Mouse (Mus musculus) testis, adult 2 months (tissue): ENCODE results near the gene Slc11a2. TPM values are rescaled to one million over a fixed set of nuclear protein-coding genes. Genes with fewer than 3 reads are reported as not detected.

ENCODE experiments used
- H3K27ac ChIP-seq: fragments of 200-500 bp; 2 replicates; pipeline ENCODE4 v1.5.1; 2012; ENCODE audit warnings: low read depth, low read length; ENCODE audit not compliant: control insufficient read depth, insufficient read depth
- H3K27me3 ChIP-seq: fragments of 200-500 bp; 2 replicates; pipeline ENCODE4 v1.6.1; 2012; ENCODE audit warnings: mild to moderate bottlenecking, low read length, moderate library complexity; ENCODE audit not compliant: control insufficient read depth, insufficient read depth
- H3K36me3 ChIP-seq: fragments of 200-500 bp; 2 replicates; pipeline ENCODE4 v1.6.1; 2012; ENCODE audit warnings: mild to moderate bottlenecking, low read length; ENCODE audit not compliant: control insufficient read depth, insufficient read depth
- H3K4me1 ChIP-seq: fragments of 200-500 bp; 2 replicates; pipeline ENCODE4 v1.6.1; 2012; ENCODE audit warnings: low read length; ENCODE audit not compliant: control insufficient read depth, insufficient read depth
- H3K4me3 ChIP-seq: fragments of 200-500 bp; 2 replicates; pipeline ENCODE4 v1.5.1; 2012; ENCODE audit warnings: low read depth, mild to moderate bottlenecking, low read length, moderate library complexity, mixed read lengths; ENCODE audit not compliant: control insufficient read depth
- CTCF ChIP-seq: fragments of 200-500 bp; IDR thresholded peaks from 2 replicates; pipeline ENCODE4 v1.5.1; 2012; ENCODE audit warnings: low read depth, mild to moderate bottlenecking, inconsistent platforms, low read length, moderate library complexity; ENCODE audit not compliant: control insufficient read depth, insufficient read depth, insufficient replicate concordance
- POLR2A ChIP-seq: fragments of 200-500 bp; IDR thresholded peaks from 2 replicates; pipeline ENCODE4 v1.6.1; 2012; ENCODE audit warnings: low read depth, mild to moderate bottlenecking, inconsistent platforms, low read length, moderate library complexity; ENCODE audit not compliant: control insufficient read depth
- polyA plus RNA-seq: library from polyadenylated mRNA; depleted of rRNA; stranded (reverse); fragments of >200 nt; gene quantifications from 2 replicates; pipeline ENCODE4 v1.2.3, GENCODE M21; 2012

The Slc11a2 gene
- polyA plus RNA-seq, 1 experiment = 38.4 TPM

GRCm38 (mm10) chr15:100451245-100451644, 26.4 kb upstream of the Slc11a2 start:
- Histone ChIP-seq H3K4me3 (no peak overlapping the region), H3K27ac (no peak overlapping the region), H3K27me3 (no peaks in the 10 kb centered on the region), H3K4me1 (peaks cover 5% of the 10 kb centered on the region), H3K36me3 (no peaks in the 10 kb centered on the region)
- no peak for TF ChIP-seq POLR2A

- peaks cover 5% of the 10 kb centered on the region for H3K4me1 ChIP-seq
- no peaks in the 10 kb centered on the region for H3K36me3 ChIP-seq
- H3K27me3 ChIP-seq = no peaks in the 10 kb centered on the region
- no peak overlapping the region for H3K4me3 ChIP-seq
- H3K27ac ChIP-seq = no peak overlapping the region
- TF ChIP-seq CTCF (no peak), POLR2A (no peak)
Measured at GRCm38 (mm10) chr15:100449495-100449894, 24.6 kb upstream of the Slc11a2 start.

GRCm38 (mm10) chr15:100448572-100448971, 23.7 kb upstream of the Slc11a2 start:
- Histone ChIP-seq H3K36me3 (no peaks in the 10 kb centered on the region), H3K27ac (no peak overlapping the region), H3K4me1 (peaks cover 7% of the 10 kb centered on the region), H3K27me3 (no peaks in the 10 kb centered on the region), H3K4me3 (no peak overlapping the region)
- TF ChIP-seq CTCF (no peak), POLR2A (no peak)

GRCm38 (mm10) chr15:100446887-100447286, 22.0 kb upstream of the Slc11a2 start:
- H3K27ac ChIP-seq = no peak overlapping the region
- peaks cover 7% of the 10 kb centered on the region for H3K4me1 ChIP-seq
- H3K4me3 ChIP-seq = no peak overlapping the region
- no peaks in the 10 kb centered on the region for H3K36me3 ChIP-seq
- TF ChIP-seq POLR2A (no peak), CTCF (no peak)
- H3K27me3 ChIP-seq = no peaks in the 10 kb centered on the region

GRCm38 (mm10) chr15:100443126-100443922, 18.5 kb upstream of the Slc11a2 start:
- peak overlapping the region; percentile 64 for H3K27ac ChIP-seq
- H3K27me3 ChIP-seq = no peaks in the 10 kb centered on the region

GRCm38 (mm10) chr15:100436518-100436917, 11.6 kb upstream of the Slc11a2 start:
- TF ChIP-seq CTCF (no peak), POLR2A (no peak)
- Histone ChIP-seq H3K27ac (no peak overlapping the region), H3K4me1 (no peaks in the 10 kb centered on the region), H3K27me3 (no peaks in the 10 kb centered on the region), H3K4me3 (no peak overlapping the region), H3K36me3 (no peaks in the 10 kb centered on the region)

More at GRCm38 (mm10) chr15:100443126-100443922, 18.5 kb upstream of the Slc11a2 start:
- Histone ChIP-seq H3K4me1 (peaks cover 2% of the 10 kb centered on the region; the same call in 1 of the 2 replicates), H3K4me3 (peak overlapping the region; percentile 71), H3K36me3 (no peaks in the 10 kb centered on the region)
- TF ChIP-seq CTCF (no peak), POLR2A (peak; percentile 55; the same call in 1 of the 2 replicates)

GRCm38 (mm10) chr15:100436112-100436511, 11.2 kb upstream of the Slc11a2 start:
- no peaks in the 10 kb centered on the region for H3K27me3 ChIP-seq
- H3K4me1 ChIP-seq = no peaks in the 10 kb centered on the region
- TF ChIP-seq POLR2A (no peak), CTCF (no peak)
- H3K4me3 ChIP-seq = no peak overlapping the region
- H3K27ac ChIP-seq = no peak overlapping the region
- H3K36me3 ChIP-seq = no peaks in the 10 kb centered on the region

GRCm38 (mm10) chr15:100433234-100433633, 8.4 kb upstream of the Slc11a2 start:
- H3K27me3 ChIP-seq = no peaks in the 10 kb centered on the region
- no peak overlapping the region for H3K4me3 ChIP-seq
- no peak overlapping the region for H3K27ac ChIP-seq
- no peaks in the 10 kb centered on the region for H3K36me3 ChIP-seq
- H3K4me1 ChIP-seq = no peaks in the 10 kb centered on the region
- TF ChIP-seq CTCF (no peak), POLR2A (no peak)
